ENCODE assay signal across 17 mouse cellular contexts in the genomic region with DNA sequence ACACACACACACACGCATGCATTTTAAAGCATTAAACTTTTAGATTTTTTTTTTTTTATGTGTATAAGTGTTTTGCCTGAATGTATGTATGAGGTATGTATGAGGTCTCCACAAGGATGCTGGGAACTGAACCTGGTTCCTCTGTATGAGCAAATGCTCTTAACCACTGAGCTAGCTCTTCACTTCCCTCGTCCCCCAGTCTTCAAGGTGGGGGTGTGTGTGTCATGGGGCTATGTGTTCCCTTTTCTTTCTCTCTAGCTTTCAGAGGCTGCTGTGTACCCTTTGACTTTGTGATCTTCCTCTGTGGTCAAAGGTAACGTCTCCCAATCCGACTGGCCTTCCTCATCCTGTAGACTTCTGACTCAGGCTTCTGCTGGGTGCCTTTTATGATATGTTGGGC. TPM values are rescaled to one million over a fixed set of nuclear protein-coding genes. Genes with fewer than 3 reads are reported as not detected.
DNase-seq lines count a peak whose midpoint lies in the region; ATAC-seq lines count a peak whose summit lies in the region.
"Had no signal": no experiment of that assay in that cellular context is flagged by ENCODE, and none has a peak within 500 bp of the region (broad histone marks: within the 10 kb centered on the region; RNA-seq: fewer than 3 reads in every experiment).

No protein-coding gene starts in this region.

- DNase-seq in kidney, adult 8-10 months = no peak
- peak; percentile 24 for DNase-seq in MEL-GATA-1-ER (ENCODE audit: extremely low read depth, low read depth)
- DNase-seq in splenic B cell, adult 2 months (ENCODE audit: low read depth, low spot score) = peak; percentile 86
- DNase-seq in midbrain, embryonic 10.5 days (ENCODE audit: low spot score) = no peak
- no peak for DNase-seq in lung, postnatal 10 days
- DNase-seq: cerebellum, postnatal 36 days; gastrocnemius, postnatal 10 days; layer of hippocampus, postnatal 36 days; right cerebral cortex, adult 18-20 months had no signal

- H3K4me3 ChIP-seq in kidney, embryonic 15.5 days (replicated peaks) = no peak overlapping the region
- no peak overlapping the region for H3K4me3 ChIP-seq in midbrain, embryonic 10.5 days
- H3K4me3 ChIP-seq: embryonic facial prominence, embryonic 13.5 days; forebrain, embryonic 12.5 days; hindbrain, embryonic 13.5 days; limb, embryonic 15.5 days; midbrain, embryonic 15.5 days; neural tube, embryonic 13.5 days had no signal

- H3K9me3 ChIP-seq in kidney, embryonic 15.5 days (replicated peaks) = no peaks in the 10 kb centered on the region
- no peaks in the 10 kb centered on the region for H3K9me3 ChIP-seq in midbrain, embryonic 10.5 days (replicated peaks)
- H3K9me3 ChIP-seq: embryonic facial prominence, embryonic 13.5 days; forebrain, embryonic 12.5 days; hindbrain, embryonic 13.5 days; limb, embryonic 15.5 days; midbrain, embryonic 15.5 days; neural tube, embryonic 13.5 days had no signal

- H3K36me3 ChIP-seq in kidney, embryonic 15.5 days = no peaks in the 10 kb centered on the region
- H3K36me3 ChIP-seq in splenic B cell, adult 2 months (ENCODE audit: control insufficient read depth, insufficient read depth, low read length, poor library complexity, severe bottlenecking) = no peaks in the 10 kb centered on the region
- H3K36me3 ChIP-seq in midbrain, embryonic 10.5 days = no peaks in the 10 kb centered on the region
- H3K36me3 ChIP-seq: embryonic facial prominence, embryonic 13.5 days; forebrain, embryonic 12.5 days; hindbrain, embryonic 13.5 days; limb, embryonic 15.5 days; midbrain, embryonic 15.5 days; neural tube, embryonic 13.5 days had no signal

- no peaks in the 10 kb centered on the region for H3K27me3 ChIP-seq in kidney, embryonic 15.5 days
- no peaks in the 10 kb centered on the region for H3K27me3 ChIP-seq in splenic B cell, adult 2 months (ENCODE audit: control insufficient read depth, insufficient read depth, low read length, poor library complexity, severe bottlenecking)
- H3K27me3 ChIP-seq in midbrain, embryonic 10.5 days (ENCODE audit: low read depth, poor library complexity, severe bottlenecking) = peaks cover 12% of the 10 kb centered on the region
- H3K27me3 ChIP-seq: limb, embryonic 15.5 days; midbrain, embryonic 15.5 days had no signal

- no peak overlapping the region for H3K4me2 ChIP-seq in kidney, embryonic 15.5 days
- H3K4me2 ChIP-seq: embryonic facial prominence, embryonic 13.5 days; forebrain, embryonic 12.5 days; hindbrain, embryonic 13.5 days; limb, embryonic 15.5 days; midbrain, embryonic 15.5 days; neural tube, embryonic 13.5 days had no signal

- peak overlapping the region; percentile 81 for H3K27ac ChIP-seq in kidney, embryonic 15.5 days
- H3K27ac ChIP-seq in midbrain, embryonic 10.5 days (replicated peaks) = no peak overlapping the region
- H3K27ac ChIP-seq: embryonic facial prominence, embryonic 13.5 days; forebrain, embryonic 12.5 days; hindbrain, embryonic 13.5 days; midbrain, embryonic 15.5 days; neural tube, embryonic 13.5 days had no signal

- no peak overlapping the region for H3K9ac ChIP-seq in kidney, embryonic 15.5 days
- H3K9ac ChIP-seq: embryonic facial prominence, embryonic 13.5 days; forebrain, embryonic 12.5 days; hindbrain, embryonic 13.5 days; limb, embryonic 15.5 days; midbrain, embryonic 15.5 days; neural tube, embryonic 13.5 days had no signal

- no peak for ATAC-seq in kidney, embryonic 15.5 days (replicated peaks; ENCODE audit: low FRiP score)
- peak; percentile 83 for ATAC-seq in granulocyte monocyte progenitor cell, adult 5-6 weeks (replicated peaks; ENCODE audit: poor library complexity, severe bottlenecking)
- ATAC-seq: midbrain, embryonic 15.5 days had no signal

- WGBS in kidney, embryonic 15.5 days = 74% methylated on average over 4 of the region's 4 CpGs
- 87% methylated on average over 4 of the region's 4 CpGs for WGBS in midbrain, embryonic 10.5 days

- peaks cover 95% of the 10 kb centered on the region for H3K4me1 ChIP-seq in kidney, embryonic 15.5 days
- H3K4me1 ChIP-seq in midbrain, embryonic 10.5 days = peaks cover 32% of the 10 kb centered on the region

RNA-seq across cellular contexts. Expression of a gene that starts 22.3 kb away (rescaled TPM):
- polyA plus RNA-seq in kidney, embryonic 15.5 days (2015; fragmentation: Nextera tagmentation; extraction: Ambion mirVana) = 18.2 and 18.8 TPM in 2 replicates
- total RNA-seq in granulocyte monocyte progenitor cell, adult 5-6 weeks (2014; fragmentation: Nextera tagmentation) = 19.6 and 20.5 TPM in 2 replicates
- 13.3 and 15.6 TPM in 2 replicates for total RNA-seq in granulocyte monocyte progenitor cell, adult 5-6 weeks (2017)
- polyA plus RNA-seq in midbrain, embryonic 10.5 days (2016; fragmentation: Nextera tagmentation; extraction: Ambion mirVana) = 1.1 and 1.5 TPM in 2 replicates

Comparison
In these comparisons a context has a peak if more than half of its experiments do, and no peak if none do; other contexts are left out.
1. DNase-seq: peak in MEL-GATA-1-ER (single experiment) and splenic B cell, adult 2 months (single experiment); none in kidney, adult 8-10 months (0 of 2), midbrain, embryonic 10.5 days (single experiment) and lung, postnatal 10 days (single experiment).